Mouse (Mus musculus) neural tube, embryonic 15.5 days (tissue): ENCODE data around the gene Pafah1b2. TPM values are rescaled to one million over a fixed set of nuclear protein-coding genes. Genes with fewer than 3 reads are reported as not detected.

Experiments
- ATAC-seq: fragments of 200-750 bp; cut with Nextera tagmentation; 2 replicates; pipeline ENCODE4 v1.8.0; 2017; ENCODE audit warnings: mild to moderate bottlenecking, moderate TSS enrichment, moderate library complexity; ENCODE audit not compliant: low FRiP score
- H3K27ac ChIP-seq: fragments of 300-500 bp; sonication (generic); replicated peaks from 2 replicates; pipeline ENCODE4 v1.5.1; 2015; ENCODE audit warnings: mild to moderate bottlenecking, inconsistent platforms
- H3K27me3 ChIP-seq: fragments of 300-500 bp; sonication (generic); replicated peaks from 2 replicates; pipeline ENCODE4 v1.6.1; 2015; ENCODE audit warnings: inconsistent platforms
- H3K36me3 ChIP-seq: fragments of 300-500 bp; sonication (generic); 2 replicates; pipeline ENCODE4 v1.6.1; 2015; ENCODE audit warnings: inconsistent platforms
- H3K4me1 ChIP-seq: fragments of 300-500 bp; sonication (generic); 2 replicates; pipeline ENCODE4 v1.6.1; 2015; ENCODE audit warnings: inconsistent platforms
- H3K4me2 ChIP-seq: fragments of 300-500 bp; sonication (generic); 2 replicates; pipeline ENCODE4 v1.6.1; 2015; ENCODE audit warnings: inconsistent platforms, mild to moderate bottlenecking, moderate library complexity
- H3K4me3 ChIP-seq: fragments of 300-500 bp; sonication (generic); replicated peaks from 2 replicates; pipeline ENCODE4 v1.5.1; 2015; ENCODE audit warnings: mild to moderate bottlenecking, inconsistent platforms
- H3K9ac ChIP-seq: fragments of 300-500 bp; sonication (generic); replicated peaks from 2 replicates; pipeline ENCODE4 v1.6.1; 2015; ENCODE audit warnings: mild to moderate bottlenecking, inconsistent platforms
- H3K9me3 ChIP-seq: fragments of 300-500 bp; sonication (generic); replicated peaks from 2 replicates; pipeline ENCODE4 v1.6.1; 2016; ENCODE audit warnings: inconsistent platforms
- WGBS: fragments of 180-500 bp; shearing (Covaris S2); methylation state at CpG from one replicate; pipeline ENCODE4 v1.1.7; 2015; ENCODE audit warnings: mixed read lengths; 5-methylcytosine and 5-hydroxymethylcytosine counted together
- polyA plus RNA-seq: library from polyadenylated mRNA; unstranded; fragments of >200 nt; fragmentation: Nextera tagmentation; extraction: Ambion mirVana; gene quantifications from 2 replicates; pipeline ENCODE4 v1.2.1, GENCODE M21; 2015

Gene Pafah1b2
- polyA plus RNA-seq, 1 experiment from 2014 or later = 251 TPM

DNA sequence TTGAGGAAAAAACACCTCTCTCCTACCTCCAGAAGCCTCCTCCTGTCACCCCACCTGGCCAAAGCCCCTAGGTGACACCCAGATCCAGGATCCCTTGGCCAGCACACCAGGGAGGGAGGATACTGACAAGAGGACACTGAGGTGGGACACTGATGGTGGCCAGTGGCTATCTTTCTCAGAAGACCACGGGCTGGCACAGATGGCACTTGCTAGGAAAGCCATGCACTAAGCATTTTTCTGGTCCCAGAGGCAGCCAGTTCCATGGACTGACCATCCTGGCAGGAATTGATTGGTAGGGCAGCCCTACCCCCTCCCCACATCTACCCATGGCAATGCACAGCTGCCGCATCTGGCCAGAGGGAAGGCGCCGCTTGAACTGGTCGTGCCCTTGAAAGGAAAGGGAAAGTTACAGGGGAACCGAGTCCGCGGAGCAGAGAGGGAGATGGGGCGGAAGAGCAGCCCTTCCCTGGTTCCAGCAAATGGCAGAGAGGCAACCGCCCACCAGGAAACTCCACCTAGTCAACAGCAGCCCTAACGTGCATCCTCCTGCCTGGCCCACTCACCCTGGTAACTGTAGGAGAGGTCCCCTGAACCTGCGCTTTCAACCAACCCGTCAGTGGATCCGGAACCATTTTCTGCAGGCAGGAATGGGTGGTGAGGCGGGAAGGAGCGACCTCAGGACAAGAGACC is 66.2 kb downstream of the Pafah1b2 start:
- Histone ChIP-seq H3K36me3 (peaks cover 92% of the 10 kb centered on the region), H3K4me1 (no peaks in the 10 kb centered on the region), H3K4me3 (no peak overlapping the region), H3K4me2 (no peak overlapping the region), H3K27me3 (no peaks in the 10 kb centered on the region), H3K9me3 (no peaks in the 10 kb centered on the region), H3K27ac (no peak overlapping the region), H3K9ac (no peak overlapping the region)
- 89% methylated on average over 16 of the region's 16 CpGs for WGBS
- ATAC-seq = no peak

DNA sequence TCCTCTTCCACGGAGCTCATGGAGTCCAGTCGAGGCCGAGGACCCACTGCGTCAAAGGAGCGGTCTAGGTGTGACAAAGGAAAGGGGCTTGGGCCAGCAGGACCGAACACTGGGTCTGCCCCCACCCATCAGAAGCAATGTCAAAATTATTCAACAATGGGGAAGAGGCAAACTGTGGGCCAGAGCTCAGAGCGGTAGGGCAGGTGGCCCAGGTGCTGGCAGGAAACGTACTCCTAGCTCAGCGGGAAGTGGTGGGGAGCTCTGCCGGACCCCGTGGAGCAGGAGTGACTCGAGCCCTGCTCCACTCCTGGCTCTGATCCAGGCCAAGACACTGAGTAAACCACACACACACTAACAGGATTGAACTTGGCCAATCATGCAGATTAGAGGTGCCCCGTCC is 66.8 kb downstream of the Pafah1b2 start:
- 87% methylated on average over 13 of the region's 13 CpGs for WGBS
- H3K4me2 ChIP-seq = no peak overlapping the region
- no peaks in the 10 kb centered on the region for H3K4me1 ChIP-seq
- no peak for ATAC-seq
- no peak overlapping the region for H3K27ac ChIP-seq
- no peaks in the 10 kb centered on the region for H3K27me3 ChIP-seq
- H3K4me3 ChIP-seq = no peak overlapping the region
- no peaks in the 10 kb centered on the region for H3K9me3 ChIP-seq
- H3K36me3 ChIP-seq = peaks cover 93% of the 10 kb centered on the region
- no peak overlapping the region for H3K9ac ChIP-seq

DNA sequence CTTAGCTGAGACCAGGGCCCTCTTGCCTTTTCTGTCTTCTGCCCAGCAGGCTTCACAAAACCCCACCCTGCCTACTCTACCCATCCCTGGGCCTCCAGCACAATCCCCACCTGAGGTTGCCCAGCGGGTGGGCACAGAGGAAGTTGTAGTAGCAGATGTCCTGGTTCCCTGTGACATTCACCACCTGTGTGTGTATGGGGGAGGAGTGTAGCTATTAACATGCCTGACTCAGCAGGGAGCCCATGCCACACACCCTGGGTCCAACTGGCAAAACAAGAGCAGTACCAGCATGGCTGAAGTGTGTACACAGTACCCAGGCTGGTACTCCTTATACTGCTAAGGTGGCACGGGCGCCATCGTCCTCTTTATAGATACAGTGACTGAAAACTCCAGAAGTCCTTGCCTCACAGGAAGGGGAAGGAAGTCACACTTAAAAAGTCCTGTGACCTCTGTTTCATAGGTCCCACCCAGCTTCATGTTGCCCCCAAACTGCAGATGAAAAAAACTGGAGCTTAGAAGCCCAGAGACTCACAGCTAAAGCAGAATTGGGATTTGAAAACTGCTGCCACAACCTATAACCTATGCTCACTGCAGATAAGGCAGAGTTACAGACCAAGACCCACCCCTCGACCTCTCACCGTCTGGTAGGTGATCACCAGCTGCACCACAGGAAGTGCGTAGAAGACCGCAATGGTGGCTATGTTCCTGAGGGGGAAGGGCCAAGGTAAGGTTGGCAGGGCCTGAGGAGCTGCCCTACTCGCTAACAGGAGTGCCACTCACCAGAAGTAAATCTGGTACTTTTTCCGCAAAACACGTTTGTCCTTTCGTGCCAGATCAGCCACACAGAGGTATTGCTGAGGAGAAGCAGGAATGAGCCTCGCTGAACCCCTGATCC is 67.7 kb downstream of the Pafah1b2 start:
- no peak overlapping the region for H3K4me2 ChIP-seq
- 88% methylated on average over 13 of the region's 13 CpGs for WGBS
- H3K27me3 ChIP-seq = no peaks in the 10 kb centered on the region
- H3K27ac ChIP-seq = no peak overlapping the region
- H3K9ac ChIP-seq = no peak overlapping the region
- H3K4me3 ChIP-seq = no peak overlapping the region
- ATAC-seq = no peak
- peaks cover 88% of the 10 kb centered on the region for H3K36me3 ChIP-seq
- H3K4me1 ChIP-seq = no peaks in the 10 kb centered on the region
- H3K9me3 ChIP-seq = no peaks in the 10 kb centered on the region

DNA sequence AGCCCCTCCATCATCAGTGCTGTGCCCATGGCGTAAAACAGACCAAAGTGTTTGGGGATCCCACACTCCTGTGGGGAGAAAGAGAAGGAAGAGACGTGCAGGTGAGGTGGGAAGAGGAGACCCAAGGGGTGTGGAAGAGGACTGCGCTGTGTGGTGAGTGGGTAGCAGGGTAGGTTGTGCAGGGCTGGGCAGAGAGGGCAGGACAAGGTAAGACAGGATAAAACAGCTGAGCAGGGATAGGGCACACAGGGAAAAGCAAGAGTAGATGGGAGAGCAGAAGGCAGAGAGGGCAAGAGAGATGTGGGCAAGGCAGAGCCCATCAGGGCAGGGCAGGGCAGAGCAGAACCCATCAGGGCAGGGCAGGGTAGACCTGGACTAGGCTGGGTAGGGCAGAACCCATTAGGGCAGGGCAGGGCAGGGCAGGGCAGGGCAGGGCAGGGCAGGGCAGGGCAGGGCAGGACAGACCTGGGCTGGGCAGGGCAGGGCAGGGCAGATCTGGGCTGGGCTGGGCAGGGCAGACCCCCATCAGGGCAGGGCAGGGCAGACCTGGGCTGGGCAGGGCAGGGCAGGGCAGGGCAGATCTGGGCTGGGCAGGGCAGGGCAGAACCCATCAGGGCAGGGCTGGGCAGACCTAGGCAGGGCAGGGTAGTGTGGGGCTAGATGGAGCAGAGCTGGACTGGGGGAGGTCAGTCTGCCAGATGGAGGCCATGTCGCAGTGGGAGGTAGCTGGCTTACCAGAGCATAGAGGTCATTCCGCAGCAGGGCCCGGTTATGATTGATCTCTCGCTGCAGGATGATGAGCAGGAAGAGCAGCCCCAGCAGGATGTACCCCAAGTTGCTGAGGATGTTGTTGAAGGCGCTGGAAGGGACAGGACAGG is 68.6 kb downstream of the Pafah1b2 start:
- peaks cover 88% of the 10 kb centered on the region for H3K36me3 ChIP-seq

DNA sequence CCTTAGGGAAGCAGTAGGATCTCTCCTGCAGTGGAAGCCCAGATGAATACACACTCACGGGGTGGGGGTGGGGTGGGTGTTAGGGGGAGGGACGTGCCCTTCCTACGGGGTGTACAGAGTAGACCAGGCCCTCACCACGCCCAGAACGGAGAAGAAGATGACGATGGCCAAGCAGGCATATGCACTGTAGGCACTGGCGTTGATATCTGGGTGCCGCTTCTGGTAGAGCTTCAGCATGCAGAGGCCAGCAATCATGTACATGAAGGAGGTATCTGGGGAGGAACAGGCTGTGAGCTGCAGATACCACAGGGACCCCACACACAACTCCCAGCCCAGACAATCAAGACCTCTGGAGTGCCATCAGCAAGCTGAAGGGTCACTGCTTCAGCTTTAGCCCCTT is 69.6 kb downstream of the Pafah1b2 start:
- H3K36me3 ChIP-seq = peaks cover 90% of the 10 kb centered on the region
- no peak for ATAC-seq
- 94% methylated on average over 8 of the region's 8 CpGs for WGBS

More for the DNA sequence above, 68.6 kb downstream of the Pafah1b2 start:
- no peak overlapping the region for H3K4me3 ChIP-seq
- no peak overlapping the region for H3K4me2 ChIP-seq
- WGBS = 85% methylated on average over 8 of the region's 8 CpGs
- no peak for ATAC-seq
- H3K27ac ChIP-seq = no peak overlapping the region
- no peak overlapping the region for H3K9ac ChIP-seq
- no peaks in the 10 kb centered on the region for H3K4me1 ChIP-seq
- no peaks in the 10 kb centered on the region for H3K27me3 ChIP-seq
- H3K9me3 ChIP-seq = no peaks in the 10 kb centered on the region

DNA sequence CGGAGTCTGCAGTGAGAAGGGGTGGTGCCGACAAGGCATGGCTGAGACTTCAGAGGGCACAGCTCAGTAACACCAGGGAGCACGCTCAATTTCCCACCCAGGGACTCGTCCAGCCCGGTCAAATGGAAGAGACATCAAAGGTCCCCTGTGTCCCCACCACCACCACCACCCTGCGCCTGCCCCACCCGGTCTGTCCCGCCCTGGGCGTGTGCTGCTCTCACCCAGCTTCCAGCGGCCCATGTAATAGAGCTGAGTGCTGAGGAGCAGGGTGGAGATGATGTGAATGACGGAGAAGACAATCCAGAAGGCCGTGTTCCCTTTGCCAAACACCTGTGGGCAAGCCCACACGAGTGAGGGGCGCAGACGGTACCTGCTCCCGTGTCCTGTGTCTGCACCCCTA is 70.0 kb downstream of the Pafah1b2 start:
- Histone ChIP-seq H3K36me3 (peaks cover 87% of the 10 kb centered on the region), H3K4me3 (no peak overlapping the region), H3K4me2 (no peak overlapping the region), H3K27ac (no peak overlapping the region), H3K9ac (no peak overlapping the region), H3K9me3 (no peaks in the 10 kb centered on the region), H3K27me3 (no peaks in the 10 kb centered on the region), H3K4me1 (no peaks in the 10 kb centered on the region)
- ATAC-seq = no peak
- whole genome bisulfite sequencing = 95% methylated on average over 16 of the region's 16 CpGs

More for the DNA sequence above, 69.6 kb downstream of the Pafah1b2 start:
- H3K4me3 ChIP-seq = no peak overlapping the region
- no peak overlapping the region for H3K4me2 ChIP-seq
- no peak overlapping the region for H3K27ac ChIP-seq
- H3K9me3 ChIP-seq = no peaks in the 10 kb centered on the region
- no peak overlapping the region for H3K9ac ChIP-seq
- no peaks in the 10 kb centered on the region for H3K4me1 ChIP-seq
- H3K27me3 ChIP-seq = no peaks in the 10 kb centered on the region

DNA sequence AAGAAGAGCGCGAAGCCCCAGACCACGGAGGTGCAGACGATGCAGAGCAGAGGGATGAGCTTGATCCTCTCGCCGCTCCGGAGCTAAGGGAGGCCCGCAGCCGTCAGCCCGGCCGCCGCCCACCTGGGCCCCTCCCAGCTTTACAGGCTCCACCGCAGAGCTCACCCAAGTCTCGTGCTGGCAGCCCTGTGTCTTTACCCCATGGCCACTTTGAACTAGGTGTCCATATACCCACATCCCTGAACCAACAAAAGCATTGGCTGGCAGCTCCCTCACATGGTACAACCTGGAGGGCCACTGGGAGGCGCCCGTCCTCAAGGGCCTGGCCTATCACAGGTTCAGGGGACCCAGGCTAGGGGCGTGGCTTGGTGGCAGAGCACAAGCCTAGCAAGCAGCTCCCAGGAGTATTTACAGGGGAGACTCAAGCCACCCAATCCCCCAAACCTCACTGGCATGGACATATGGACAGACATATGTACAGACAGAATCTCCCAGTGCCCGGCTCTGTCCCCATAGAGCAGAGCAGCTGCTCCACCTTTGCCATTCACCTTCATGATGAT is 71.1 kb downstream of the Pafah1b2 start:
- no peak overlapping the region for H3K9ac ChIP-seq
- peaks cover 79% of the 10 kb centered on the region for H3K36me3 ChIP-seq
- 0 out of 2 replicates have a peak, but pooled peaks cover 3% of the 10 kb centered on the region for H3K27me3 ChIP-seq
- H3K4me2 ChIP-seq = no peak overlapping the region
- ATAC-seq = no peak
- 0 out of 2 replicates have a peak, but pooled peaks cover 3% of the 10 kb centered on the region for H3K4me1 ChIP-seq
- no peaks in the 10 kb centered on the region for H3K9me3 ChIP-seq
- WGBS = 60% methylated on average over 18 of the region's 18 CpGs
- no peak overlapping the region for H3K4me3 ChIP-seq
- H3K27ac ChIP-seq = no peak overlapping the region

DNA sequence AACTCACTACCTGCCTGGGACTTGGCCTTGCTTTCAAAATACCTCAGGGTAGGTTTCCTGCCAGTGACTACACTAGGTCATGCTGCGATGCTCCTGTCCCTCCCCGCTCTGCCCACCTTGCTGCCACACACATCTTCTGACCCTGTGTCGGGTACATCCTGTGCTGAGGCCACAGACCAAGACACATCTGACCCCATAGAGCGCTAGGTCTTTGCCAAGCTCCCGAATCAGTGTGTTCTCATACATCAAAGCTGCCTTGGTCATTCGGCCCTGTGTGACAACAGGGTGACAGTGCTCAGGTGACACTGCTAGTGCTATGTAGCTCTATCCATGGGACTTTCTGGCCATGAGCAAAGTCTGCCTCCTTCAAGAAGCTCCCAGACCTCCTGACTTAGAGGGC is 72.7 kb downstream of the Pafah1b2 start:
- Histone ChIP-seq H3K9me3 (no peaks in the 10 kb centered on the region), H3K9ac (no peak overlapping the region), H3K4me2 (no peak overlapping the region), H3K4me1 (peaks cover 10% of the 10 kb centered on the region), H3K36me3 (peaks cover 63% of the 10 kb centered on the region), H3K27ac (no peak overlapping the region), H3K27me3 (0 out of 2 replicates have a peak, but pooled peaks cover 6% of the 10 kb centered on the region), H3K4me3 (no peak overlapping the region)
- over 99% methylated on average over 6 of the region's 6 CpGs for WGBS
- no peak for ATAC-seq

DNA sequence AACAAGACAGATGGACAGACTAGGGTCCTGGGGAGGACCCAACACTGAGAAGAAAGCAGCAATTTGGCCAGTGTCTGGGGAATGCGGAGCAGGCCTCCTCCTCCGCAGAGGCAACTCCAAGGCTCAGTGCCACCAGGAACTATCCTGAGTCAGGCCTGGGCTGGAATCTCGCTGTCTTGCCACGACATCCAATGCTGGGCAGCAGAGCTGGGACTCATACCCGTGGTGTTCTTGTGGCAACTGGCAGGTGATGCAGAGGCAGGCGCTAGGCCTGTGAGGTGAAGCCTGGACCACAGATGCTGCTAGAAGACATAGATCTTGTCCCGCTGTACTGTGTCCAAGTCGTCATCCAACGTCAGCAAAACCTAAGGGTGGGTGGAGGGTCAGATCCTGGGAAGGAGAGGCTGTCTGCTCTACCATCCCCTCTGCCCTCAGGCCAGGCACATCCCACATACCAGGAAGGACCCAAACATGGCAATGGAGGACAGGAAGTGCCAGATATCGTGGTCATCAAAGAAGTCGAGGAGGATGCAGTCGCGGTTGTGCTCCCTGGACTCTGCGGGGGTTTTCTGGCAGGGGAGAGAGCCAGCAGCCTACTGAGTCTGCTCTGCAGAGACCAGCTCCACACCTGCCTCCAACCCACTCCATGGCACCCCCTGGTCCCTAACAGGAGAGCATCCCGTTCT is 73.4 kb downstream of the Pafah1b2 start:
- H3K9ac ChIP-seq = no peak overlapping the region
- H3K27me3 ChIP-seq = 0 out of 2 replicates have a peak, but pooled peaks cover 6% of the 10 kb centered on the region
- peaks cover 56% of the 10 kb centered on the region for H3K36me3 ChIP-seq
- no peaks in the 10 kb centered on the region for H3K9me3 ChIP-seq
- no peak for ATAC-seq
- no peak overlapping the region for H3K4me3 ChIP-seq
- WGBS = 88% methylated on average over 15 of the region's 15 CpGs
- H3K4me1 ChIP-seq = peaks cover 10% of the 10 kb centered on the region
- H3K4me2 ChIP-seq = no peak overlapping the region
- H3K27ac ChIP-seq = no peak overlapping the region

DNA sequence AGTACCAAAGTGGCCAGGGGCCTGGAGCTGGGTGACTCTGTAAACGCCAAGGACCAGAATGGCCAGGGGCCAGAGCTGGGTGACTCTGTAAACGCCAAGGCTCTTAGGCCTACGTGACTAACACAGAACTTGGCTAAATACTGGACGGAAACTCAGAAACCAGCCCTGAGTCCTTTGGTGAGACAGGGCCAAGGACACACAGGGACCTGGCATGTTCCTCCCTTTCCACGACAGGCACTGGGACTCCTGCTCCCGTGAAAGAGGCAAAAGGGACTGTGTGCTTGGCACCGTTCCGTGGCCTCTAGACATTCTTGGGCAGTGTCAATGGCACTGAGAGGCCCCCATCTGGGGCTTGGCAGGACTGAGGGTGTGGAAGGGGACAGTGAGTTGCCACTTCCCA is 74.4 kb downstream of the Pafah1b2 start:
- ATAC-seq = no peak
- H3K9me3 ChIP-seq = no peaks in the 10 kb centered on the region
- H3K27me3 ChIP-seq = 0 out of 2 replicates have a peak, but pooled peaks cover 6% of the 10 kb centered on the region
- H3K4me1 ChIP-seq = peaks cover 10% of the 10 kb centered on the region
- no peak overlapping the region for H3K4me3 ChIP-seq
- whole genome bisulfite sequencing = 92% methylated on average over 8 of the region's 8 CpGs
- no peak overlapping the region for H3K9ac ChIP-seq
- no peak overlapping the region for H3K27ac ChIP-seq
- H3K4me2 ChIP-seq = no peak overlapping the region
- peaks cover 47% of the 10 kb centered on the region for H3K36me3 ChIP-seq
